Mouse (Mus musculus) stomach, embryonic 14.5 days (tissue): ENCODE data around the gene Trpm5. TPM values are rescaled to one million over a fixed set of nuclear protein-coding genes. Genes with fewer than 3 reads are reported as not detected.

Source experiments
- ATAC-seq: fragments of 200-750 bp; cut with Nextera tagmentation; 2 replicates; pipeline ENCODE4 v1.8.0; 2017; ENCODE audit warnings: low read depth, moderate TSS enrichment; ENCODE audit not compliant: insufficient number of reproducible peaks, insufficient read depth, low FRiP score
- H3K27ac ChIP-seq: fragments of 300-500 bp; sonication (generic); 2 replicates; pipeline ENCODE4 v1.5.1; 2014; ENCODE audit warnings: mild to moderate bottlenecking, low read length, moderate library complexity, mixed read lengths
- H3K27me3 ChIP-seq: fragments of 300-500 bp; sonication (generic); 2 replicates; pipeline ENCODE4 v1.6.1; 2014; ENCODE audit warnings: low read length, control low read depth, mixed read lengths; ENCODE audit not compliant: control insufficient read depth, insufficient read depth
- H3K36me3 ChIP-seq: fragments of 300-500 bp; sonication (generic); 2 replicates; pipeline ENCODE4 v1.6.1; 2014; ENCODE audit warnings: mild to moderate bottlenecking, control low read depth, low read length, moderate library complexity, mixed read lengths; ENCODE audit not compliant: control insufficient read depth, insufficient read depth
- H3K4me1 ChIP-seq: fragments of 300-500 bp; sonication (generic); 2 replicates; pipeline ENCODE4 v1.6.1; 2014; ENCODE audit warnings: low read length, control low read depth, mixed read lengths; ENCODE audit not compliant: control insufficient read depth, insufficient read depth
- H3K4me2 ChIP-seq: fragments of 300-500 bp; sonication (generic); replicated peaks from 2 replicates; pipeline ENCODE4 v1.6.1; 2014; ENCODE audit warnings: low read depth, low read length, control low read depth
- H3K4me3 ChIP-seq: fragments of 300-500 bp; sonication (generic); 2 replicates; pipeline ENCODE4 v1.5.1; 2014; ENCODE audit warnings: low read depth, low read length, control low read depth
- H3K9ac ChIP-seq: fragments of 300-500 bp; sonication (generic); replicated peaks from 2 replicates; pipeline ENCODE4 v1.6.1; 2014; ENCODE audit warnings: low read depth, mild to moderate bottlenecking, control low read depth, low read length, moderate library complexity, mixed read lengths
- H3K9me3 ChIP-seq: fragments of 300-500 bp; sonication (generic); 2 replicates; pipeline ENCODE4 v1.6.1; 2016; ENCODE audit warnings: low read depth, low read length, control low read depth; ENCODE audit not compliant: control insufficient read depth
- WGBS: fragments of 180-500 bp; shearing (Covaris S2); extraction: QIAGEN DNeasy Blood & Tissue Kit; methylation state at CpG from one replicate; pipeline ENCODE4 v1.1.7; 2014; 5-methylcytosine and 5-hydroxymethylcytosine counted together
- polyA plus RNA-seq: library from polyadenylated mRNA; unstranded; fragments of >200 nt; fragmentation: Nextera tagmentation; extraction: Ambion mirVana; gene quantifications from 2 replicates; pipeline ENCODE4 v1.2.1, GENCODE M21; 2014

Gene Trpm5
- polyA plus RNA-seq, 1 experiment from 2014 or later = 27.0 TPM

DNA sequence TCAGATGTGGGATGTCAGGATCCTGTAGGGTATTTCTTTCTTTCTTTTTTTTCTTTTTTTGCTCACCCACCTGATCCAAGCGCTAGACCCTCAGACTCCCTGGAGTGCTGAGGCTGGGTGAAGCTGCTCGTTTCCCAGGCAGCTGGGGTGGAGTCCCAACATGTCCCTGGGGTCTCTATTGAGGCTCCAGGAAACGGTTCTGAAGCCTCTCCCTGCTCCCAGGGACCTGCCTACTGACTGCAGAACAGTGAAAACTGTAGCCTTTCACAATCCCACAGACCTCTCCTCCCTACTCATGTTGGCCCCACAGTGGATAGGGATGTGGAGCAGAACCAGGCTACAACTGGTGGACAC is 39.9 kb downstream of the Trpm5 start:
- H3K36me3 ChIP-seq = peaks cover 9% of the 10 kb centered on the region; the same call in 1 of the 2 replicates
- no peak overlapping the region for H3K27ac ChIP-seq
- ATAC-seq = no peak
- H3K4me3 ChIP-seq = peak overlapping the region; percentile 82
- no peaks in the 10 kb centered on the region for H3K27me3 ChIP-seq
- H3K4me2 ChIP-seq = peak overlapping the region; percentile 95
- peaks cover 57% of the 10 kb centered on the region for H3K4me1 ChIP-seq
- WGBS = 40% methylated on average over 3 of the region's 3 CpGs
- H3K9me3 ChIP-seq = no peaks in the 10 kb centered on the region
- H3K9ac ChIP-seq = peak overlapping the region; percentile 91; the same call in 1 of the 2 replicates

DNA sequence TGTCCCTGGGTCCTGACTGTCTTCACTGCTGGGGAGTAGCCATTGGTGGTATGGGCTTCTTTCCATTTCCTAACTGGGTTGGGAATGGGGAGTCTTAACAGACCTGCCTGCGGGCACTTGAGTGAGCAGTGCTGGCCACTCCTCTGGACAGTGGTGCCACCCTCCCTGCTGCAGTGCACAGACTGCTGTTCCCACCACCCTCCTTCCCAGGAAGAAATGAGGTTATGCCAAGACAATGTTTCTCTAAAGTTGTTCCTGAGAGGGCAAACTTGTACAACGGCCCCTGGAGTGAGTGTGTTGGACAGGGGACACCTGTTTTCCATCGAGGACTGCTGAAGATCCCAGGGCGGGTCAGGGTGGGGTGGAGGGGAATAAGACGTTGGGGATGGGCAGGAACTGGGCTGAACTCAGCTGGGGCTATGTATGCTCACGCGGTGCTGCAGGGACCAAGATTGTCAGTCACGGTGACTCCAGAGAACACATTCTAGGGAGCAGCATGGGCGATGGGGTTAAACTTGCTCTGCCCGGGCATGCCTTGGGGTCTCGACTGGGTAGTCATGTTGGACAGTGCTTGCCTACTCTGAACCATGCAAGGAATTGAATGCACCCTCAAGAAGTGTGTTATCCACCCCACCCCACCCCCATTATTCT is 40.4 kb downstream of the Trpm5 start:
- 29% methylated on average over 11 of the region's 11 CpGs for WGBS
- ATAC-seq = no peak
- Histone ChIP-seq H3K4me1 (peaks cover 54% of the 10 kb centered on the region), H3K4me2 (peak overlapping the region; percentile 95), H3K36me3 (peaks cover 9% of the 10 kb centered on the region; the same call in 1 of the 2 replicates), H3K4me3 (peak overlapping the region; percentile 82), H3K27ac (peak overlapping the region; percentile 91; the same call in 1 of the 2 replicates), H3K9ac (peak overlapping the region; percentile 91), H3K9me3 (no peaks in the 10 kb centered on the region), H3K27me3 (no peaks in the 10 kb centered on the region)

DNA sequence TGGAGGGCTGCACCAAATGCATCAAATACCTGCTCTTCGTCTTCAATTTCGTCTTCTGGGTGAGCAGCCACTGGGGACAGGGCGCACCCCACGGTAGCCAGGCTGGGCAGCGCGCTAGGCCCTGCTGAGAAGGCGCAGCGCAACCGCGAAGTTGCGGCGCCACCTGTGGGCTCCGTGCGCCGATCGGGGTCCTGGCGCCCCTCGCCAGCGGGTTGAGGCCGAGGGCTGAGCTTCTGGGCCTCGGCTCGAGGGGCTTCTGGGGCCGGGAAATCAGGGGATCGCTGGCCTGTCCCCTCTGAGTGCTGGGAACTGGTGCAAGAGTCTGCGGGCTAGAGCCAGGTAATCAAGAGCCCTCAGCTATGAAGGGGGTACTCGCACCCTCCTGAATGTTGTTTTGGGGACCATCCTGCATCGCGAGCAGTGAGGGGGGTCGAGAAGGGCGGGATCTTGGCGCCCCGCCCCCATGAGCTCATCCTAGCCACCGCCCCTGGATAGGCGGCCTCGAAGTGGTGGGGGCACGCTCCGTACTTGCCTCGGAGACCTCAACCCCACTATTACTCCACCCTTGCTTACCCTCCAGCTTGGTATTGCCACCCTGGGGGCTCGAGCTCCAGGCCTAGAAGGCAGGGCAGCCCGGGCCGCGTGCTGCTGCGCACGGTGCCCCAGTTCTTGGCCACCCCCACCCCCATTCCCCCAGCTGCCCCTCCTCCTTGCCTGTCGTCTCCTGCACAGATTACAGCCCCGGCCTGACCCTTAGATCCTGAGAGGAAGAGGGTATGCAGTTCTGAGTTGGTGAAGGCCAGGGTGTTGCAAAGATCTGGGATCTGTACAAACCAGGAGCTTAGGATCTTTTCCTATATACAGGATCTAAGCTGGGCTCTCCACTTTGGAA is 41.2 kb downstream of the Trpm5 start:
- no peaks in the 10 kb centered on the region for H3K27me3 ChIP-seq
- no peaks in the 10 kb centered on the region for H3K9me3 ChIP-seq
- H3K9ac ChIP-seq = peak overlapping the region; percentile 91
- WGBS = under 1% methylated on average over 46 of the region's 46 CpGs
- peaks cover 45% of the 10 kb centered on the region for H3K4me1 ChIP-seq
- peak; percentile 67 for ATAC-seq
- H3K36me3 ChIP-seq = peaks cover 8% of the 10 kb centered on the region; the same call in 1 of the 2 replicates
- H3K4me2 ChIP-seq = peak overlapping the region; percentile 95
- peak overlapping the region; percentile 91 for H3K27ac ChIP-seq
- H3K4me3 ChIP-seq = peak overlapping the region; percentile 82

DNA sequence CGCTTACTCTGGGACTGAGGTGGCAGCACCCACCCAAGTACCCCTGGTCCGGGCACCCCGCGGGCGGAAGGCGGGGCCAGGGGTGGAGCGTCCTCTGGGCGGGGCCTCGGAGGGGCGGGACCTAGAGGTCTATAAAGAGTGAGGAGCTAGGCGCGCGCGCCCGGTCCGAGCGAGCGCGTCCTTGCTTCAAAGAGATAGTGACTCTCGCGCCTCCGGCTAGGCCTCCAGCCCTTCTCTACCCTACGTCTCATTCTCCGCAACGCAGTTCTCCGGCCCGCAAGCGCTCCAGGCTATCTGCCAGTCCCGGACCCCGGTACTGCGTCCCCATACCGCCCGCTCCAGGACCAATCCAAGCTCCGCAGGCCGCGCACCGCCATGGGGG is 41.8 kb downstream of the Trpm5 start, which contains the start of gene Cd81:
Gene Cd81, plus strand, starts transcription at position 114 of the 382 bp plus-strand sequence.
- no peaks in the 10 kb centered on the region for H3K9me3 ChIP-seq
- H3K9ac ChIP-seq = peak within 1 kb of the TSS; percentile 91
- no peaks in the 10 kb centered on the region for H3K27me3 ChIP-seq
- H3K4me1 ChIP-seq = peaks cover 39% of the 10 kb centered on the region
- H3K4me2 ChIP-seq = peak within 1 kb of the TSS; percentile 95
- H3K27ac ChIP-seq = peak within 1 kb of the TSS; percentile 91
- 0% methylated on average over 37 of the region's 37 CpGs for WGBS
- ATAC-seq = peak; percentile 68
- H3K4me3 ChIP-seq = peak within 1 kb of the TSS; percentile 82
- peaks cover 4% of the 10 kb centered on the region; the same call in 1 of the 2 replicates for H3K36me3 ChIP-seq

DNA sequence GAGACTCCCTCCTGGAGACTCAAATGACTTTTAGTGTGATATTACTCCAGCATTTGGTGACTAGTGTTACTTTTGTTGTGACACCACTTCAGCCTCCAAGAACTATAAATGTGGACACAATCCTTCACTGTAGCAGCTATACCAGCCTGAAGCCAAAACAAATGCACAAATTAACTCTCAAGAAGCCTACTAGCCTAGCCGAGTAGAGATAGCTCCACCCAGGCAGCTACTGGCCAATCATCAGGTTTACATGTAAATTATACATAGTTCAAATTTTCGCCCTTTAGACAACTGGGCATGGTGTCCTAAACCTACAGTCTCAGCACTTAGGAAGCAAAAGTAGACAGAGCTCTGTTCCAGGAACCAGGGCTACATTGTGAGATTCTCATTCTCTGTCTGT is 43.1 kb downstream of the Trpm5 start:
- 57% methylated on average over 2 of the region's 2 CpGs for WGBS
- no peak overlapping the region for H3K27ac ChIP-seq
- no peak overlapping the region for H3K4me3 ChIP-seq
- H3K4me2 ChIP-seq = no peak overlapping the region
- H3K36me3 ChIP-seq = peaks cover 4% of the 10 kb centered on the region; the same call in 1 of the 2 replicates
- peaks cover 26% of the 10 kb centered on the region for H3K4me1 ChIP-seq
- H3K27me3 ChIP-seq = no peaks in the 10 kb centered on the region
- ATAC-seq = no peak
- no peaks in the 10 kb centered on the region for H3K9me3 ChIP-seq
- H3K9ac ChIP-seq = no peak overlapping the region

DNA sequence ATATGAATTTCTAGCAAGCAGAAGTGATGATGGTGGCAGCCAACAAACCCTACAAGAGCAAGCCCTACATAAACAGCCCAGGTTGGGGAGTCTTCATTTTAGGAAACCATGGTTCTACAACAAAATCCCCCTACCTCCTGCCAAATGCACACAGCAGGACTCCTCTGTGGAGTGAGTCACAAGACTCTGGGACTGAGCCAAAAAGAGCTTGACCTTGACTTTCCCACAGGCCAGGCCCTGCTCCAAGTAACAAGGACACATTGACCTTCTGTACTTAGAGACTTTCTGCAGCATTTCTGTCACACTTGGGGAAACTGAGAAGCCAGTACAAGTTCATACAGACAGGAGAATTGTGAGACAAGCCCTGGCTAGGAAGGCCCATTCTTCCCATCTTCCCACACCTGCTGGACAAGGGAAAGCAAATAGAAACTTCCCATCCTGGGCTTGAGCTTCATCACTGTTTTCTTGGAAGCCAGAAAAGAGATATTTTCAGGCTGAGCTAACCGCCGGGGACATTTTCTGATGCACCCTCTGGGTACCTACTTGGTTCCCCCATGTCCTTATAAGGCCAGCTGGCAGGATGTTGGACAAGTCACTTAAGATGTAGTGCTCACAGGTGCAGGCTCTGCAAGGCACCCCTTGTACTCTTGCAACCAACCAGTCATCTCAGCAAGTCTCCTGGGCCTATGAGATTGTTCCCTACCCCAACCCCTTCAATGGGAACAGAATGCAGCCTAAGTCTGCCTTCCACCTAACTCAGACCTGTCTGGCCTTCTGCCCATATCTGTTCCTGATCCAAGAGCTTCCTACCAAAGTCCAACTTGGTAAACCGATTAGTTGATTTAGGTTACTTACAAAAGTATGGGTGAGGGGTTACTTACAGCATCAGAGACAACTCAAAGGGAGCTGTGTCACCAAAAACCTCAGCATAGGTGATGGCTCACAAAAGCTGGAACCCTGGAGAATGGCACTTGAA is 44.3 kb downstream of the Trpm5 start:
- Histone ChIP-seq H3K4me2 (no peak overlapping the region), H3K36me3 (peaks cover 4% of the 10 kb centered on the region; the same call in 1 of the 2 replicates), H3K9ac (no peak overlapping the region), H3K27ac (no peak overlapping the region), H3K27me3 (no peaks in the 10 kb centered on the region), H3K9me3 (no peaks in the 10 kb centered on the region), H3K4me1 (peaks cover 15% of the 10 kb centered on the region), H3K4me3 (no peak overlapping the region)
- 93% methylated on average over 3 of the region's 3 CpGs for WGBS
- ATAC-seq = no peak

DNA sequence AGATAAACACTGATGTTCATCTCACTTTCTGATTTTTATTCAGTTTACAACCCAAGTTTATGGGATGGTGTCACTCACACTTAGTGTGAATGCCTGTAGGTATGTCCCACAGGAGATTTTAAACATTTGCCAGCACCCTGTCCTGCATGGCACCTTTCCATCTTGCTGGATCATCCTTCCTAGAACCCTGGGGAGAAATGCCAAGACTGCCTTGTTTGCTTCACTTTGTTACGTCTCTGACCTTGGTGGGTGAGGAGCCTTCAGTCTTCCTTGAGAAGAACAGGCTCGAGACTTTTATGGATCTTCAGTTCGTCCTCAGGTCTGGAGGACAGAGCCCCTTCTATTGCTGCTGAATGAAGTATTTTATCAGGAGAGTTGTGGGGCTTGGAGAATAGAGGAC is 45.1 kb downstream of the Trpm5 start:
- Histone ChIP-seq H3K4me1 (peaks cover 7% of the 10 kb centered on the region), H3K4me3 (no peak overlapping the region), H3K27me3 (no peaks in the 10 kb centered on the region), H3K27ac (no peak overlapping the region), H3K36me3 (no peaks in the 10 kb centered on the region), H3K9ac (no peak overlapping the region), H3K4me2 (no peak overlapping the region), H3K9me3 (0 out of 2 replicates have a peak, but pooled peaks cover 3% of the 10 kb centered on the region)
- WGBS = 82% methylated on average over 3 of the region's 3 CpGs
- ATAC-seq = no peak
